Mouse (Mus musculus) forebrain, embryonic 10.5 days (tissue): ENCODE data around the gene Olfr31. TPM values are rescaled to one million over a fixed set of nuclear protein-coding genes. Genes with fewer than 3 reads are reported as not detected.
A peak's percentile ranks its signal among the peaks of the same experiment; 100 is the strongest.

Experiments used
- DNase-seq: peaks from one replicate; pipeline ENCODE4 v3.0.0-alpha.2; 2017; ENCODE audit warnings: low spot score; ENCODE audit errors: extremely low spot score
- H3K27ac ChIP-seq: fragments of 300-500 bp; sonication (generic); 2 replicates; pipeline ENCODE4 v1.5.1; 2016; ENCODE audit warnings: mild to moderate bottlenecking
- H3K27me3 ChIP-seq: fragments of 300-500 bp; sonication (generic); 2 replicates; pipeline ENCODE4 v1.6.1; 2016; ENCODE audit warnings: mild to moderate bottlenecking; ENCODE audit not compliant: poor library complexity, severe bottlenecking
- H3K36me3 ChIP-seq: fragments of 300-500 bp; sonication (generic); replicated peaks from 2 replicates; pipeline ENCODE4 v1.6.1; 2016; ENCODE audit warnings: mild to moderate bottlenecking, moderate library complexity
- H3K4me1 ChIP-seq: fragments of 300-500 bp; sonication (generic); 2 replicates; pipeline ENCODE4 v1.6.1; 2016
- H3K4me3 ChIP-seq: fragments of 300-500 bp; sonication (generic); 2 replicates; pipeline ENCODE4 v1.5.1; 2016; ENCODE audit warnings: mild to moderate bottlenecking, moderate library complexity
- H3K9me3 ChIP-seq: fragments of 300-500 bp; sonication (generic); 2 replicates; pipeline ENCODE4 v1.6.1; 2016; ENCODE audit warnings: mild to moderate bottlenecking, moderate library complexity
- whole genome bisulfite sequencing: fragments of 180-500 bp; shearing (Covaris S2); methylation state at CpG from one replicate; pipeline ENCODE4 v1.1.7; 2016; 5-methylcytosine and 5-hydroxymethylcytosine counted together
- polyA plus RNA-seq: library from polyadenylated mRNA; unstranded; fragments of >200 nt; fragmentation: Nextera tagmentation; extraction: Ambion mirVana; gene quantifications from 2 replicates; pipeline ENCODE4 v1.2.1, GENCODE M21; 2016

The Olfr31 gene
- polyA plus RNA-seq: not detected in 2 replicates

GRCm38 (mm10) chr14:14322528-14322927, at the start of gene Olfr31:
TSS of gene Olfr31 (plus strand) at chr14:14322828.
- Histone ChIP-seq H3K27ac (no peak within 1 kb of the TSS), H3K9me3 (peaks cover 5% of the 10 kb centered on the region; the same call in 1 of the 2 replicates), H3K4me1 (no peaks in the 10 kb centered on the region), H3K4me3 (no peak within 1 kb of the TSS), H3K36me3 (no peaks in the 10 kb centered on the region), H3K27me3 (no peaks in the 10 kb centered on the region)
- DNase-seq: no peak

DNA sequence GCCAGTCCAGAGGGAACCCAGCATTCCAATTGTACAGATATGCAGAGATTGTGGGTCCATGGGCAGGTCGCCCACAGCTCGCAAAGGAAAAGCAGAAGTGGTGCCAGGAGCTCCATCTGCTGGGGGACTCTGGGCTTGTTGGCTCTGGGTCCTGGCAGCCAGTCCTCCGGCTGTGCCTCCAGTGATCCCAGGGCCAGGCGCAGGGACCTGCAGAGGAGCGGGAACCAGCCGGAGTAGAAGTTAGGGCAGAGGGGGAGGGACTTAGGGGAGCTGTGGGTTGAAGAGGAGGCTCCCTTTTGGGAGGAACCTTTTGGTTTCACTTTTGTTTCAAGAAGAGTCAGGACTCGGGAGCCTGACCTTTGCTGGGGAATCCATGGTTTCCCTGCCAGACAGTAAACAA, 28.2 kb upstream of the Olfr31 start:
- 69% methylated on average over 7 of the region's 7 CpGs for WGBS
- no peaks in the 10 kb centered on the region for H3K27me3 ChIP-seq
- H3K36me3 ChIP-seq: no peaks in the 10 kb centered on the region
- peaks cover 31% of the 10 kb centered on the region for H3K9me3 ChIP-seq
- H3K27ac ChIP-seq: no peak overlapping the region
- DNase-seq: no peak
- H3K4me1 ChIP-seq: no peaks in the 10 kb centered on the region
- no peak overlapping the region for H3K4me3 ChIP-seq

DNA sequence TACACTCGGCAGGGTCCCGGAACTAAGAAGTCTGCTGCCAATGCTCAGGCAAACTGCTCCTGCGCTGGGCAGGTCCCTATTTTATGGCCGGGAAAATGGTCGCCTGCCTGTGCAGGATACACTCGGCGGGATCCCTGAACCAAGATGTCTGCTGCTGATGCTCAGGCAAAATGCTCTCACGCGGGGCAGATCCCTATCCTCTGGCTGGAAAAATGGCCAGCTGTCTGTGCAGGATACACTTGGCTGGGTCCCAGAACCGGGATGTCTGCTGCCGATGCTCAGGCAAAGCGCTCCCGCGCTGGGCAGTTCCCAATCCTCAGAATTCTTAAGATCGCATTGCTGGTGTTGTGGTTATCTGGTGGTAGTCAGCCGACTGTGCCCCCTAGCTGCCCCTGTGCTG, 13.7 kb upstream of the Olfr31 start:
- Histone ChIP-seq H3K4me1 (no peaks in the 10 kb centered on the region), H3K36me3 (no peaks in the 10 kb centered on the region), H3K4me3 (no peak overlapping the region), H3K27me3 (no peaks in the 10 kb centered on the region), H3K27ac (no peak overlapping the region), H3K9me3 (peaks cover 10% of the 10 kb centered on the region; the same call in 1 of the 2 replicates)
- no peak for DNase-seq
- 61% methylated on average over 16 of the region's 16 CpGs for WGBS

DNA sequence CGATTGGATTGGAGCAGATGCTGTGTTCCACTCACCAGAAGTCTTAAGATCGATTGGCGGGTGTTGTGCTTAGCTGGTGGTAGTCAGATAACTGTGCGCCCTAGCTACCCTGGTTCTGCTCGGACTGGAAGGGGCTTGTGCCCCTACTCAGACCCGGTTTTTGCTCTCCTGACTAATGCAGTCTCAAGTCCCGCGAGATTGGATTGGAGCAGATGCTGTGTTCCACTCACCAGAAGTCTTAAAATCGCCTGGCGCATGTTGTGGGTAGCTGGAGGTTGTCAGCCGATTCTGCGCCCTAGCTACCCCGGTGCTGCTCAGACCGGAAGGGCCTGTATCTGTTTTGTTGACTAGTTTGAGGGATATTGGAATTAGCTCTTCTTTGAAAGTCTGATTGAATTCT, 13.2 kb upstream of the Olfr31 start:
- no peak for DNase-seq
- H3K27me3 ChIP-seq: no peaks in the 10 kb centered on the region
- no peak overlapping the region for H3K27ac ChIP-seq
- 67% methylated on average over 14 of the region's 14 CpGs for WGBS
- H3K4me3 ChIP-seq: no peak overlapping the region
- H3K36me3 ChIP-seq: no peaks in the 10 kb centered on the region
- H3K4me1 ChIP-seq: no peaks in the 10 kb centered on the region
- peaks cover 10% of the 10 kb centered on the region; the same call in 1 of the 2 replicates for H3K9me3 ChIP-seq

- Histone ChIP-seq H3K27ac (peak overlapping the region; percentile 88), H3K4me3 (peak overlapping the region; percentile 69), H3K9me3 (peaks cover 51% of the 10 kb centered on the region), H3K36me3 (peaks cover 25% of the 10 kb centered on the region), H3K27me3 (no peaks in the 10 kb centered on the region), H3K4me1 (peaks cover 11% of the 10 kb centered on the region)
- 8% methylated on average over 40 of the region's 40 CpGs for WGBS
- DNase-seq: peak; percentile 92
Observed at GRCm38 (mm10) chr14:14345113-14345871, 22.7 kb downstream of the Olfr31 start.

GRCm38 (mm10) chr14:14345948-14346812, 23.6 kb downstream of the Olfr31 start, which contains the start of gene Il3ra:
TSS of gene Il3ra (plus strand) at chr14:14346275.
- Histone ChIP-seq H3K27ac (peak within 1 kb of the TSS; percentile 88), H3K4me3 (peak within 1 kb of the TSS; percentile 69), H3K36me3 (peaks cover 33% of the 10 kb centered on the region), H3K27me3 (no peaks in the 10 kb centered on the region), H3K4me1 (peaks cover 11% of the 10 kb centered on the region), H3K9me3 (peaks cover 58% of the 10 kb centered on the region)
- peak; percentile 74 for DNase-seq
- 3% methylated on average over 64 of the region's 69 CpGs for WGBS

DNA sequence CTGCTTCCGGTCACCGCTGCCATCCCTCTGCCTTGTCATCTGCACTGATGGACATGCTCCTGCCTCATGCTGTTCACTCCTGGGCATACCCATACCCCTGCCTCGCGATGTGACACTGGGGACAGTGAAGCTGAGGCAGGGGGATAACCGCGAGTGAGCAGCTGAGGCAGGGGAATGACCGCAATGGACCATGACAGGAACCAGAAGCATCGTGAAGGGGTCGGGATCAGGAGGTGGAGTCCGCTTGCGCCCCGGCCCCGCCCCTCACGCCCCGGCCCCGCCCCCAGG, 24.1 kb downstream of the Olfr31 start:
- Histone ChIP-seq H3K36me3 (peaks cover 33% of the 10 kb centered on the region), H3K27ac (peak overlapping the region; percentile 88), H3K4me3 (peak overlapping the region; percentile 69), H3K4me1 (peaks cover 11% of the 10 kb centered on the region), H3K9me3 (peaks cover 64% of the 10 kb centered on the region), H3K27me3 (no peaks in the 10 kb centered on the region)
- no peak for DNase-seq
- WGBS: 27% methylated on average over 16 of the region's 16 CpGs

DNA sequence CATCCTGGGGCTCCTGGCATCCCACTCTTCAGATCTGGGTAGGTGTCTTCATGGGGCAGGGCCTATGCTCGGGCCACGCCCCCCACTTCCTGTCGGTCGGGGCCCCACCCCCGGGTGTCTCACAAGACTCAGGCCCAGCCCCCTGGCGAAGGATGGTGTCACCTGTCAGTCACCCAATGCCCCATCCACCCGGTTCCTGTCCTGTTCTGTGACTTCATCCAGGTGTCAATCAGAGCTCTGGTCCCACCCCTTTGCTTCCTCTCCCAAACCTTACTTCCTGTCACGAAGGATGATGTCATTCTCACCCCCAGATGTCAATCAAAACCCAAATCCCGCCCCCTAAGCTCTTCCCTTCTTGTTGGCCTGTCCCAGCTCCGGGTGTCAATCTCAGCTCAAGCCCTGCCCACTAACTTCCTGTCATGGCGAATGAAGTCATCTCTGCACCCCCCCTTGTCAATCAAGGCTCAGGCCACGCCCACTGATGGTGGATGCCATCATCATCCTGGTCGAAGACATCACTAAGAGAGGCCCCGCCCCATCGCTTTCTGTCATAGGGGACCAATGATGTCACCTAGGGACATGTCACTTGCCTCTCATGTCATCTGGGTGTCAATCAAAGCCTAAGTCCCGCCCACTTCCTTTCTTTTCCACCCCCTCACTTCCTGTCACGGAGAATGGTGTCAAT, 24.7 kb downstream of the Olfr31 start:
- DNase-seq: peak; percentile 17
- Histone ChIP-seq H3K27me3 (no peaks in the 10 kb centered on the region), H3K9me3 (peaks cover 70% of the 10 kb centered on the region), H3K36me3 (peaks cover 33% of the 10 kb centered on the region), H3K27ac (no peak overlapping the region), H3K4me1 (peaks cover 11% of the 10 kb centered on the region), H3K4me3 (peak overlapping the region; percentile 69)
- WGBS: 81% methylated on average over 17 of the region's 17 CpGs

DNA sequence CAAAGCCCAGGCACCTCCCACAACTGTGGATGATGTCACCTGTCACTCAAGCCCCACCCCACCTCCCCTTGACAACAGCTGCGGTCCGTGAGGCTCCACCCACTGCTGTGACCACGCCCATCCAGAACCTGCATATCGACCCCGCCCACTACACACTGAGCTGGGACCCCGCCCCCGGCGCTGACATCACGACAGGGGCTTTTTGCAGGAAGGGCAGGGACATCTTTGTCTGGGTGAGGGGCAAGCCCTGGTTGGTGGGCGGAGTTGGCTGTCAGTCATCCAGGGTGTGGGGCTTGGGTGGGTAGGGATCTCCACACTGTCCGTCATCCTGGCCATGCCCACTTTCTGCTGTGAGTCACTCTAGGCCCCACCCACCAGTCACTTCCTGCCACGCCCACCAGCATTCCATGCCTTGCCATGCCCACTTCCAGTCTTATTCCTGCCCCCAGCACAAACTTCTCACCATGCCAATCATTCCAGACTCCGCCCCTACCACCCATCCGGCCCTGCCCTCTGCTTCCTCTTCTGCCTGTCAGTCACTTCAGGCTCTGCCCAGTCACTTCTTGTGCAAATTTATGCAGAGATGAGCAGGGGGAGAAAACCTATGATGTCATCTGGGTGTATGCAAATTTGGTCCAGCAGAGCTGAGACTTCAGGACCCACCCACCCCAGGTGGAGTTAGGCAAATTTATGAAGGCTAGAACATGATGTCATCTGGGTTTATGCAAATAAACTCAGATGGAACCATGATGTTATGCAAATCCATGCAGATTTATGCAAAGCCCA, 25.4 kb downstream of the Olfr31 start:
- peaks cover 33% of the 10 kb centered on the region for H3K36me3 ChIP-seq
- H3K27me3 ChIP-seq: no peaks in the 10 kb centered on the region
- H3K4me1 ChIP-seq: peaks cover 11% of the 10 kb centered on the region
- no peak overlapping the region for H3K27ac ChIP-seq
- H3K4me3 ChIP-seq: no peak overlapping the region
- DNase-seq: peak; percentile 19
- WGBS: 92% methylated on average over 14 of the region's 14 CpGs
- peaks cover 77% of the 10 kb centered on the region for H3K9me3 ChIP-seq

- peaks cover 80% of the 10 kb centered on the region for H3K9me3 ChIP-seq
- DNase-seq: no peak
- H3K27me3 ChIP-seq: no peaks in the 10 kb centered on the region
- no peak overlapping the region for H3K27ac ChIP-seq
- peaks cover 11% of the 10 kb centered on the region for H3K4me1 ChIP-seq
- WGBS: 96% methylated on average over 26 of the region's 26 CpGs
- peaks cover 33% of the 10 kb centered on the region for H3K36me3 ChIP-seq
- no peak overlapping the region for H3K4me3 ChIP-seq
Observed at GRCm38 (mm10) chr14:14348674-14349401, 26.2 kb downstream of the Olfr31 start.

DNA sequence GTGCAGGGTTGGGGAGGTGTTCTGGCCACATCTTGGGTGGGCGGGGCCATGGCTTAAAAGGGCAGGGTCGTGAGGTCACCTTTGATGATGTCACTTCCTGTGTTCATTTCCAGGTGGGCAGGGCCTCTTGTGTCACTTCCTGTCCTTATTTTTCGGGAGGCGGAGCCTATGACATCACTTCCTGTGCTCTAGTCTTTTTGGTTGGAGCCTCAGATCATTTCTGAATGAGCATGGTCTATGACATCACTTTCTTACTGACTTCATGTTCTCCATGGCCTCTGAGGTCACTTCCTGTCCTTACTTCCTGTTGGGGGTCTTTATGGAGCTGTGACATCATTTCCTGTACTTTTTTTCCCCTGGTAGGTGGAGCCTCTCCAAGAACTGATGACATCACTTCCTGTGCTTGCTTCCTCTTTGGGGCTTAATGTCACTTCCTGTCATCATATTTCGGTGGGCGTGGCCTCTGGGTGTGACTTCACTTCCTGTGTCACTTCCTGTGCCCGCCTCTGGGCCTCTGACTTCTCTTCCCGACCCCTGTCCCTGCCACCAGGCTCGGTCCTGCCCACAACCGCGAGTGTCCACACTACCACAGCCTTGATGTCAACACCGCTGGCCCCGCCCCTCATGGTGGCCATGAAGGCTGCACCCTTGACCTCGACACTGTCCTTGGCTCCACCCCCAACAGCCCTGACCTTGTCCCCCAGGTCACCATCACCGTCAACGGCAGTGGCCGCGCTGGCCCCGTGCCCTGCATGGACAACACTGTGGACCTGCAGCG, 27.0 kb downstream of the Olfr31 start:
- peaks cover 83% of the 10 kb centered on the region for H3K9me3 ChIP-seq
- H3K4me1 ChIP-seq: peaks cover 11% of the 10 kb centered on the region
- peaks cover 33% of the 10 kb centered on the region for H3K36me3 ChIP-seq
- DNase-seq: peak; percentile 15
- no peak overlapping the region for H3K4me3 ChIP-seq
- no peaks in the 10 kb centered on the region for H3K27me3 ChIP-seq
- 97% methylated on average over 20 of the region's 20 CpGs for WGBS
- H3K27ac ChIP-seq: no peak overlapping the region
